In genomic region chr8:114262331-114262730, GRCm38 (mm10) we compare ENCODE assay signal across 29 mouse cellular contexts. TPM values are rescaled to one million over a fixed set of nuclear protein-coding genes. Genes with fewer than 3 reads are reported as not detected.
DNase-seq lines count a peak whose midpoint lies in the region; ATAC-seq and TF ChIP-seq lines count a peak whose summit lies in the region.
"Had no signal": no experiment of that assay in that cellular context is flagged by ENCODE, and none has a peak within 500 bp of the region (broad histone marks: within the 10 kb centered on the region; RNA-seq: fewer than 3 reads in every experiment).

No protein-coding gene starts in this region.

- H3K4me3 ChIP-seq in neural tube, embryonic 11.5 days (ENCODE audit: low read depth, low read length): no peak overlapping the region
- no peak overlapping the region for H3K4me3 ChIP-seq in embryonic facial prominence, embryonic 11.5 days (ENCODE audit: low read depth, low read length)
- no peak overlapping the region for H3K4me3 ChIP-seq in midbrain, embryonic 13.5 days (replicated peaks)
- H3K4me3 ChIP-seq: forebrain, embryonic 10.5 days; hindbrain, embryonic 13.5 days; left cerebral cortex, adult 2 months; limb, embryonic 15.5 days; liver, embryonic 15.5 days; midbrain, embryonic 12.5 days; neural tube, embryonic 13.5 days had no signal

- CTCF ChIA-PET in Patski (lab: Charles Lee): no interaction called here

- ATAC-seq in neural tube, embryonic 11.5 days (ENCODE audit: insufficient read depth, low FRiP score, low TSS enrichment): no peak
- ATAC-seq in Patski: peak; percentile 44
- no peak for ATAC-seq in embryonic facial prominence, embryonic 11.5 days (replicated peaks; ENCODE audit: insufficient number of reproducible peaks, low FRiP score, low TSS enrichment, low read depth)
- ATAC-seq in midbrain, embryonic 13.5 days: no peak
- ATAC-seq: activated CD4-positive, CD25-positive, alpha-beta regulatory T cell, adult 4 months; forebrain, postnatal 0 days; inflammation-experienced regulatory T-cells, adult 6 months had no signal

- H3K9ac ChIP-seq in neural tube, embryonic 11.5 days (ENCODE audit: low read length): no peak overlapping the region
- no peak overlapping the region for H3K9ac ChIP-seq in embryonic facial prominence, embryonic 11.5 days (replicated peaks; ENCODE audit: low read length)
- no peak overlapping the region for H3K9ac ChIP-seq in midbrain, embryonic 13.5 days (replicated peaks)
- H3K9ac ChIP-seq: forebrain, postnatal 0 days; hindbrain, embryonic 13.5 days; limb, embryonic 15.5 days; liver, embryonic 15.5 days; midbrain, embryonic 12.5 days; neural tube, embryonic 13.5 days had no signal

- DNase-seq in neural tube, embryonic 11.5 days (ENCODE audit: low spot score): peak; percentile 29
- DNase-seq in neural tube, embryonic 10.5 days (ENCODE audit: extremely low spot score, low spot score): no peak
- DNase-seq in Patski (ENCODE audit: low read depth, low spot score): no peak
- DNase-seq in embryonic facial prominence, embryonic 11.5 days (ENCODE audit: low spot score): peak; percentile 15
- DNase-seq in retina, postnatal 1 day: peak; percentile 60
- no peak for DNase-seq in adrenal gland, adult (ENCODE audit: inconsistent age in 2 of 2, low spot score in 1 of 2)
- no peak for DNase-seq in thymus, postnatal 10 days (ENCODE audit: low spot score in 2 of 2)
- DNase-seq: adrenal gland, postnatal 14 days; cerebellum, adult 8-10 months; forebrain, postnatal 0 days; gastrocnemius, postnatal 25 days; kidney, adult 8-10 months; kidney, postnatal 4 days; layer of hippocampus, adult 9-11 months; left cerebral cortex, postnatal 4 days; lung, postnatal 10 days; right cerebral cortex, adult 18-20 months; right cerebral cortex, postnatal 4 days; thymus, postnatal 25 days had no signal

- no peaks in the 10 kb centered on the region for H3K36me3 ChIP-seq in neural tube, embryonic 11.5 days (ENCODE audit: control insufficient read depth, insufficient read depth, low read length)
- H3K36me3 ChIP-seq in embryonic facial prominence, embryonic 11.5 days (replicated peaks; ENCODE audit: control insufficient read depth, insufficient read depth, low read depth, low read length): no peaks in the 10 kb centered on the region
- H3K36me3 ChIP-seq in midbrain, embryonic 13.5 days: no peaks in the 10 kb centered on the region
- H3K36me3 ChIP-seq: forebrain, embryonic 10.5 days; hindbrain, embryonic 13.5 days; limb, embryonic 15.5 days; liver, embryonic 15.5 days; midbrain, embryonic 12.5 days; neural tube, embryonic 13.5 days had no signal

- no peaks in the 10 kb centered on the region for H3K9me3 ChIP-seq in neural tube, embryonic 11.5 days (ENCODE audit: control insufficient read depth, low read length)
- H3K9me3 ChIP-seq in embryonic facial prominence, embryonic 11.5 days (replicated peaks; ENCODE audit: control insufficient read depth, low read length): no peaks in the 10 kb centered on the region
- no peaks in the 10 kb centered on the region for H3K9me3 ChIP-seq in midbrain, embryonic 13.5 days
- H3K9me3 ChIP-seq: forebrain, embryonic 10.5 days; hindbrain, embryonic 13.5 days; limb, embryonic 15.5 days; liver, embryonic 15.5 days; midbrain, embryonic 12.5 days; neural tube, embryonic 13.5 days had no signal

- H3K27me3 ChIP-seq in neural tube, embryonic 11.5 days (ENCODE audit: control insufficient read depth, insufficient read depth, low read length): no peaks in the 10 kb centered on the region
- H3K27me3 ChIP-seq in Patski: no peaks in the 10 kb centered on the region
- H3K27me3 ChIP-seq in embryonic facial prominence, embryonic 11.5 days (ENCODE audit: control insufficient read depth, insufficient read depth, low read length): no peaks in the 10 kb centered on the region
- no peaks in the 10 kb centered on the region for H3K27me3 ChIP-seq in midbrain, embryonic 13.5 days
- H3K27me3 ChIP-seq: hindbrain, embryonic 13.5 days; limb, embryonic 15.5 days; liver, embryonic 15.5 days; midbrain, embryonic 12.5 days; neural tube, embryonic 13.5 days had no signal

- H3K27ac ChIP-seq in neural tube, embryonic 11.5 days (ENCODE audit: low read depth, low read length): no peak overlapping the region
- H3K27ac ChIP-seq in embryonic facial prominence, embryonic 11.5 days (replicated peaks; ENCODE audit: low read depth, low read length): no peak overlapping the region
- no peak overlapping the region for H3K27ac ChIP-seq in midbrain, embryonic 13.5 days
- H3K27ac ChIP-seq: forebrain, embryonic 10.5 days; hindbrain, embryonic 13.5 days; left cerebral cortex, adult 2 months; limb, embryonic 15.5 days; liver, embryonic 15.5 days; midbrain, embryonic 12.5 days; neural tube, embryonic 13.5 days had no signal

- POLR2A ChIA-PET in Patski (lab: Charles Lee): no interaction called here

- no peak for TF ChIP-seq CTCF in Patski (IDR thresholded peaks at IDR 0.05)

- in situ Hi-C loops in Patski (cut with MboI; ENCODE audit: low pct_unique_long_range_greater_than_20kb): no loop called here

- no peaks in the 10 kb centered on the region for H3K4me1 ChIP-seq in neural tube, embryonic 11.5 days (ENCODE audit: control insufficient read depth, insufficient read depth, low read length)
- H3K4me1 ChIP-seq in embryonic facial prominence, embryonic 11.5 days (ENCODE audit: control insufficient read depth, insufficient read depth, low read length): no peaks in the 10 kb centered on the region
- peaks cover 6% of the 10 kb centered on the region for H3K4me1 ChIP-seq in midbrain, embryonic 13.5 days (replicated peaks)
- H3K4me1 ChIP-seq: limb, embryonic 15.5 days; liver, embryonic 15.5 days had no signal

- H3K4me2 ChIP-seq in neural tube, embryonic 11.5 days (ENCODE audit: low read depth): no peak overlapping the region
- H3K4me2 ChIP-seq in embryonic facial prominence, embryonic 11.5 days (ENCODE audit: low read depth, low read length): no peak overlapping the region
- no peak overlapping the region for H3K4me2 ChIP-seq in midbrain, embryonic 13.5 days (replicated peaks)
- H3K4me2 ChIP-seq: hindbrain, embryonic 13.5 days; limb, embryonic 15.5 days; liver, embryonic 15.5 days; midbrain, embryonic 12.5 days; neural tube, embryonic 13.5 days had no signal

- 56% methylated on average over 2 of the region's 2 CpGs for WGBS in neural tube, embryonic 11.5 days
- 42% methylated on average over 2 of the region's 2 CpGs for WGBS in embryonic facial prominence, embryonic 11.5 days
- 79% methylated on average over 2 of the region's 2 CpGs for WGBS in midbrain, embryonic 13.5 days

RNA-seq across cellular contexts. Expression of gene Vat1l, which starts 56.9 kb away (rescaled TPM):
- polyA plus RNA-seq in neural tube, embryonic 11.5 days (2014; fragmentation: Nextera tagmentation; extraction: Ambion mirVana): 9.6 and 10.2 TPM in 2 replicates
- 0.21 TPM for polyA plus RNA-seq in Patski (2021)
- polyA plus RNA-seq in embryonic facial prominence, embryonic 11.5 days (2014; fragmentation: Nextera tagmentation; extraction: Ambion mirVana): 7.0 and 7.8 TPM in 2 replicates
- 25.4 and 28.2 TPM in 2 replicates for polyA plus RNA-seq in midbrain, embryonic 13.5 days (2015; fragmentation: Nextera tagmentation; extraction: Ambion mirVana)

Comparison
In these comparisons a context has a peak if more than half of its experiments do, and no peak if none do; other contexts are left out.
1. DNase-seq: peak in neural tube, embryonic 11.5 days (single experiment), embryonic facial prominence, embryonic 11.5 days (single experiment) and retina, postnatal 1 day (single experiment); none in neural tube, embryonic 10.5 days (single experiment), Patski (single experiment), adrenal gland, adult (0 of 2) and thymus, postnatal 10 days (0 of 2).